Mouse (Mus musculus): ENCODE measurements around the gene Bfsp2. TPM values are rescaled to one million over a fixed set of nuclear protein-coding genes. Genes with fewer than 3 reads are reported as not detected.

Bfsp2 gene
- polyA plus RNA-seq (2015; fragmentation: Nextera tagmentation; extraction: Ambion mirVana) = 3.5 and 4.0 TPM in 2 replicates

GRCm38 (mm10) chr9:103480044-103480576 is at the start of gene Bfsp2:
TSS of gene Bfsp2 (minus strand) at chr9:103480420.
- ATAC-seq = no peak
- Histone ChIP-seq H3K27ac (peak within 1 kb of the TSS; percentile 73), H3K9ac (replicated peaks) (no peak within 1 kb of the TSS; the same call in 1 of the 2 replicates)

GRCm38 (mm10) chr9:103525041-103525537 is 44.9 kb upstream of the Bfsp2 start:
- Histone ChIP-seq H3K4me1 (replicated peaks) (peaks cover 34% of the 10 kb centered on the region), H3K9ac (replicated peaks) (no peak overlapping the region), H3K4me2 (replicated peaks) (peak overlapping the region; percentile 27; the same call in 1 of the 2 replicates), H3K36me3 (no peaks in the 10 kb centered on the region), H3K27ac (peak overlapping the region; percentile 85), H3K9me3 (no peaks in the 10 kb centered on the region), H3K4me3 (replicated peaks) (no peak overlapping the region), H3K27me3 (peaks cover 14% of the 10 kb centered on the region)
- WGBS = 16% methylated on average over 10 of the region's 10 CpGs
- peak; percentile 81 for ATAC-seq

More at GRCm38 (mm10) chr9:103480044-103480576, at the start of gene Bfsp2:
- Histone ChIP-seq H3K4me3 (replicated peaks) (no peak within 1 kb of the TSS), H3K4me1 (replicated peaks) (peaks cover 25% of the 10 kb centered on the region), H3K36me3 (no peaks in the 10 kb centered on the region), H3K4me2 (replicated peaks) (no peak within 1 kb of the TSS), H3K27me3 (no peaks in the 10 kb centered on the region), H3K9me3 (no peaks in the 10 kb centered on the region)
- 72% methylated on average over 9 of the region's 9 CpGs for WGBS

GRCm38 (mm10) chr9:103524600-103524999 is 44.4 kb upstream of the Bfsp2 start:
- ATAC-seq = peak; percentile 92
- Histone ChIP-seq H3K27me3 (peaks cover 14% of the 10 kb centered on the region), H3K36me3 (no peaks in the 10 kb centered on the region), H3K27ac (peak overlapping the region; percentile 74), H3K9me3 (no peaks in the 10 kb centered on the region), H3K4me3 (replicated peaks) (no peak overlapping the region), H3K4me1 (replicated peaks) (peaks cover 34% of the 10 kb centered on the region), H3K4me2 (replicated peaks) (peak overlapping the region; percentile 24; the same call in 1 of the 2 replicates), H3K9ac (replicated peaks) (no peak overlapping the region)
- WGBS = 5% methylated on average over 5 of the region's 5 CpGs

- Histone ChIP-seq H3K4me2 (replicated peaks) (no peak overlapping the region), H3K9ac (replicated peaks) (no peak overlapping the region; the same call in 1 of the 2 replicates)
- 0 out of 2 replicates have a peak, but pooled peaks have one; percentile 37 for ATAC-seq
These were observed 43.7 kb upstream of the Bfsp2 start for GRCm38 (mm10) chr9:103523742-103524403.

GRCm38 (mm10) chr9:103523008-103523407 is 42.8 kb upstream of the Bfsp2 start:
- no peak overlapping the region for H3K27ac ChIP-seq
- peaks cover 34% of the 10 kb centered on the region for H3K4me1 ChIP-seq (replicated peaks)
- no peak overlapping the region for H3K9ac ChIP-seq (replicated peaks)
- H3K9me3 ChIP-seq = peaks cover 4% of the 10 kb centered on the region; the same call in 1 of the 2 replicates
- WGBS = 62% methylated on average over 6 of the region's 6 CpGs
- H3K27me3 ChIP-seq = peaks cover 9% of the 10 kb centered on the region
- ATAC-seq = no peak
- H3K36me3 ChIP-seq = no peaks in the 10 kb centered on the region
- no peak overlapping the region for H3K4me2 ChIP-seq (replicated peaks)
- no peak overlapping the region for H3K4me3 ChIP-seq (replicated peaks)

More at GRCm38 (mm10) chr9:103523742-103524403, 43.7 kb upstream of the Bfsp2 start:
- 49% methylated on average over 7 of the region's 7 CpGs for WGBS
- no peak overlapping the region for H3K4me3 ChIP-seq (replicated peaks)
- peaks cover 34% of the 10 kb centered on the region for H3K4me1 ChIP-seq (replicated peaks)
- H3K9me3 ChIP-seq = peaks cover 3% of the 10 kb centered on the region; the same call in 1 of the 2 replicates
- peaks cover 14% of the 10 kb centered on the region for H3K27me3 ChIP-seq
- H3K36me3 ChIP-seq = no peaks in the 10 kb centered on the region
- peak overlapping the region; percentile 74; the same call in 1 of the 2 replicates for H3K27ac ChIP-seq

- H3K27ac ChIP-seq = peak overlapping the region; percentile 32
- ATAC-seq = no peak; the same call in 1 of the 2 replicates
These were observed 33.7 kb upstream of the Bfsp2 start for GRCm38 (mm10) chr9:103513884-103514283.

GRCm38 (mm10) chr9:103512257-103512656 is 32.0 kb upstream of the Bfsp2 start:
- no peaks in the 10 kb centered on the region for H3K9me3 ChIP-seq
- WGBS = 73% methylated on average over 6 of the region's 6 CpGs
- no peak overlapping the region for H3K9ac ChIP-seq (replicated peaks)
- no peaks in the 10 kb centered on the region for H3K36me3 ChIP-seq
- H3K27ac ChIP-seq = no peak overlapping the region
- no peak overlapping the region for H3K4me2 ChIP-seq (replicated peaks)
- H3K4me3 ChIP-seq (replicated peaks) = no peak overlapping the region
- peaks cover 12% of the 10 kb centered on the region for H3K4me1 ChIP-seq (replicated peaks)
- peaks cover 10% of the 10 kb centered on the region; the same call in 1 of the 2 replicates for H3K27me3 ChIP-seq
- ATAC-seq = no peak

More at GRCm38 (mm10) chr9:103513884-103514283, 33.7 kb upstream of the Bfsp2 start:
- peaks cover 2% of the 10 kb centered on the region; the same call in 1 of the 2 replicates for H3K9me3 ChIP-seq
- H3K4me3 ChIP-seq (replicated peaks) = no peak overlapping the region
- no peak overlapping the region for H3K9ac ChIP-seq (replicated peaks)
- H3K4me2 ChIP-seq (replicated peaks) = no peak overlapping the region
- no peaks in the 10 kb centered on the region for H3K36me3 ChIP-seq
- WGBS = 19% methylated on average over 2 of the region's 2 CpGs
- H3K4me1 ChIP-seq (replicated peaks) = peaks cover 11% of the 10 kb centered on the region
- H3K27me3 ChIP-seq = peaks cover under 1% of the 10 kb centered on the region; the same call in 1 of the 2 replicates

GRCm38 (mm10) chr9:103506968-103507584 is 26.9 kb upstream of the Bfsp2 start:
- Histone ChIP-seq H3K27ac (no peak overlapping the region), H3K4me2 (replicated peaks) (no peak overlapping the region), H3K4me1 (replicated peaks) (peaks cover 46% of the 10 kb centered on the region), H3K9me3 (no peaks in the 10 kb centered on the region), H3K36me3 (no peaks in the 10 kb centered on the region), H3K27me3 (peaks cover 16% of the 10 kb centered on the region; the same call in 1 of the 2 replicates), H3K4me3 (replicated peaks) (no peak overlapping the region), H3K9ac (replicated peaks) (no peak overlapping the region)
- ATAC-seq = no peak
- WGBS = 81% methylated on average over 7 of the region's 7 CpGs

GRCm38 (mm10) chr9:103505067-103505466 is 24.8 kb upstream of the Bfsp2 start:
- peak overlapping the region; percentile 76 for H3K27ac ChIP-seq
- H3K27me3 ChIP-seq = peaks cover 24% of the 10 kb centered on the region
- WGBS = 49% methylated on average over 5 of the region's 5 CpGs
- no peak overlapping the region for H3K4me2 ChIP-seq (replicated peaks)
- no peaks in the 10 kb centered on the region for H3K36me3 ChIP-seq
- H3K4me3 ChIP-seq (replicated peaks) = no peak overlapping the region
- no peak overlapping the region for H3K9ac ChIP-seq (replicated peaks)
- H3K4me1 ChIP-seq (replicated peaks) = peaks cover 56% of the 10 kb centered on the region
- no peaks in the 10 kb centered on the region for H3K9me3 ChIP-seq
- peak; percentile 68 for ATAC-seq

- no peak overlapping the region for H3K4me3 ChIP-seq (replicated peaks)
- H3K9ac ChIP-seq (replicated peaks) = no peak overlapping the region
- H3K4me1 ChIP-seq (replicated peaks) = peaks cover 57% of the 10 kb centered on the region
- ATAC-seq = peak; percentile 89
- 20% methylated on average over 1 of the region's 1 CpGs for WGBS
- peaks cover 28% of the 10 kb centered on the region for H3K27me3 ChIP-seq
- peaks cover 1% of the 10 kb centered on the region; the same call in 1 of the 2 replicates for H3K36me3 ChIP-seq
- no peak overlapping the region for H3K4me2 ChIP-seq (replicated peaks)
- H3K27ac ChIP-seq = peak overlapping the region; percentile 76
- H3K9me3 ChIP-seq = no peaks in the 10 kb centered on the region
These were observed 24.4 kb upstream of the Bfsp2 start for GRCm38 (mm10) chr9:103504646-103505045.

GRCm38 (mm10) chr9:103503586-103504298 is 23.5 kb upstream of the Bfsp2 start:
- H3K4me2 ChIP-seq (replicated peaks) = no peak overlapping the region
- peaks cover 60% of the 10 kb centered on the region for H3K4me1 ChIP-seq (replicated peaks)
- H3K9me3 ChIP-seq = no peaks in the 10 kb centered on the region
- peak overlapping the region; percentile 76 for H3K27ac ChIP-seq
- no peak for ATAC-seq
- H3K27me3 ChIP-seq = peaks cover 35% of the 10 kb centered on the region
- 92% methylated on average over 3 of the region's 3 CpGs for WGBS
- peaks cover 10% of the 10 kb centered on the region; the same call in 1 of the 2 replicates for H3K36me3 ChIP-seq
- H3K9ac ChIP-seq (replicated peaks) = no peak overlapping the region
- H3K4me3 ChIP-seq (replicated peaks) = no peak overlapping the region
